Mouse (Mus musculus) limb, embryonic 14.5 days (tissue): Measurements from ENCODE around the gene Tulp2. TPM values are rescaled to one million over a fixed set of nuclear protein-coding genes. Genes with fewer than 3 reads are reported as not detected.
A peak's percentile ranks its signal among the peaks of the same experiment; 100 is the strongest.

Source experiments
- ATAC-seq: fragments of 200-750 bp; cut with Nextera tagmentation; 2 replicates; pipeline ENCODE4 v1.8.0; 2017; ENCODE audit warnings: low read depth, moderate number of reproducible peaks, moderate TSS enrichment; ENCODE audit not compliant: low FRiP score
- DNase-seq: peaks from one replicate; pipeline ENCODE4 v3.0.0-alpha.2; 2015; ENCODE audit warnings: low spot score
- H3K27ac ChIP-seq: fragments of 300-500 bp; sonication (generic); replicated peaks from 2 replicates; pipeline ENCODE4 v1.5.1; 2014; ENCODE audit warnings: low read depth, mild to moderate bottlenecking, low read length, moderate library complexity, mixed read lengths
- H3K27me3 ChIP-seq: fragments of 300-500 bp; sonication (generic); 2 replicates; pipeline ENCODE4 v1.6.1; 2014; ENCODE audit warnings: low read length, mixed read lengths; ENCODE audit not compliant: control insufficient read depth, insufficient read depth
- H3K36me3 ChIP-seq: fragments of 300-500 bp; sonication (generic); 2 replicates; pipeline ENCODE4 v1.6.1; 2014; ENCODE audit warnings: mild to moderate bottlenecking, low read length, moderate library complexity, mixed read lengths; ENCODE audit not compliant: control insufficient read depth, insufficient read depth
- H3K4me1 ChIP-seq: fragments of 300-500 bp; sonication (generic); 2 replicates; pipeline ENCODE4 v1.6.1; 2014; ENCODE audit warnings: antibody characterized with exemption, low read length, mixed read lengths; ENCODE audit not compliant: control insufficient read depth, insufficient read depth
- H3K4me2 ChIP-seq: fragments of 300-500 bp; sonication (generic); replicated peaks from 2 replicates; pipeline ENCODE4 v1.6.1; 2014; ENCODE audit warnings: low read depth, mild to moderate bottlenecking, low read length, moderate library complexity; ENCODE audit not compliant: severe bottlenecking
- H3K4me3 ChIP-seq: fragments of 300-500 bp; sonication (generic); replicated peaks from 2 replicates; pipeline ENCODE4 v1.5.1; 2014; ENCODE audit warnings: low read length
- H3K9ac ChIP-seq: fragments of 300-500 bp; sonication (generic); 2 replicates; pipeline ENCODE4 v1.6.1; 2014; ENCODE audit warnings: mild to moderate bottlenecking, low read depth, low read length, moderate library complexity; ENCODE audit not compliant: severe bottlenecking
- H3K9me3 ChIP-seq: fragments of 300-500 bp; sonication (generic); 2 replicates; pipeline ENCODE4 v1.6.1; 2016; ENCODE audit warnings: low read length; ENCODE audit not compliant: control insufficient read depth
- POLR2A ChIP-seq: fragments of 200-500 bp; IDR thresholded peaks from 2 replicates; pipeline ENCODE4 v1.8.0; 2012; ENCODE audit warnings: inconsistent platforms, mild to moderate bottlenecking, moderate library complexity, borderline replicate concordance; ENCODE audit not compliant: insufficient read depth, insufficient read length; ENCODE audit errors: extremely low read depth
- WGBS: fragments of 180-500 bp; shearing (Covaris S2); extraction: QIAGEN DNeasy Blood & Tissue Kit; methylation state at CpG from one replicate; pipeline ENCODE4 v1.1.7; 2014; 5-methylcytosine and 5-hydroxymethylcytosine counted together
- polyA plus RNA-seq, 2 experiments: library from polyadenylated mRNA; depleted of rRNA in 1 of 2; stranded (reverse) in 1 of 2; unstranded in 1 of 2; fragments of >200 nt; fragmentation: Nextera tagmentation in 1 of 2; extraction: Ambion mirVana in 1 of 2; gene quantifications; 2 replicates each; pipeline versions ENCODE4 v1.2.1 to v1.2.3; 2012 to 2014

Gene Tulp2
- polyA plus RNA-seq, 2 experiments = 1.2 to 1.3 TPM

GRCm38 (mm10) chr7:45465549-45465948 lies 16.1 kb upstream of the Tulp2 start:
- peak overlapping the region; percentile 84 for H3K4me2 ChIP-seq
- peaks cover 13% of the 10 kb centered on the region for H3K4me1 ChIP-seq
- no peak for TF ChIP-seq POLR2A
- DNase-seq = no peak
- no peaks in the 10 kb centered on the region for H3K9me3 ChIP-seq
- 78% methylated on average over 9 of the region's 9 CpGs for WGBS
- no peaks in the 10 kb centered on the region for H3K27me3 ChIP-seq
- H3K36me3 ChIP-seq = peaks cover 37% of the 10 kb centered on the region
- no peak overlapping the region for H3K27ac ChIP-seq
- no peak for ATAC-seq
- H3K9ac ChIP-seq = no peak overlapping the region; the same call in 1 of the 2 replicates
- peak overlapping the region; percentile 89; the same call in 1 of the 2 replicates for H3K4me3 ChIP-seq

GRCm38 (mm10) chr7:45466283-45467089 lies 15.2 kb upstream of the Tulp2 start, which contains the start of gene Bax:
Bax (minus strand) TSS chr7:45466898.
- H3K27me3 ChIP-seq = no peaks in the 10 kb centered on the region
- peak within 1 kb of the TSS; percentile 84 for H3K4me2 ChIP-seq
- peak; percentile 86 for ATAC-seq
- H3K9ac ChIP-seq = peak within 1 kb of the TSS; percentile 74
- no peak within 1 kb of the TSS for H3K27ac ChIP-seq
- TF ChIP-seq POLR2A = 0 out of 2 replicates have a peak, but pooled peaks have one; percentile 52
- no peaks in the 10 kb centered on the region for H3K9me3 ChIP-seq
- peak within 1 kb of the TSS; percentile 89 for H3K4me3 ChIP-seq
- peaks cover 33% of the 10 kb centered on the region for H3K36me3 ChIP-seq
- under 1% methylated on average over 24 of the region's 58 CpGs for WGBS
- DNase-seq = peak; percentile 98
- peaks cover 7% of the 10 kb centered on the region; the same call in 1 of the 2 replicates for H3K4me1 ChIP-seq

GRCm38 (mm10) chr7:45467090-45467670 lies 14.5 kb upstream of the Tulp2 start:
- Histone ChIP-seq H3K27ac (no peak overlapping the region), H3K4me1 (peaks cover 7% of the 10 kb centered on the region; the same call in 1 of the 2 replicates), H3K27me3 (no peaks in the 10 kb centered on the region), H3K36me3 (peaks cover 27% of the 10 kb centered on the region), H3K4me2 (peak overlapping the region; percentile 84), H3K9ac (no peak overlapping the region), H3K4me3 (peak overlapping the region; percentile 89), H3K9me3 (no peaks in the 10 kb centered on the region)
- ATAC-seq (no peak), DNase-seq (no peak)
- WGBS = 32% methylated on average over 7 of the region's 7 CpGs
- TF ChIP-seq POLR2A = no peak

GRCm38 (mm10) chr7:45470869-45471268 lies 10.8 kb upstream of the Tulp2 start:
- H3K36me3 ChIP-seq = no peaks in the 10 kb centered on the region
- DNase-seq = peak; percentile 88
- H3K9ac ChIP-seq = no peak overlapping the region
- no peak overlapping the region for H3K4me2 ChIP-seq
- ATAC-seq = no peak
- TF ChIP-seq POLR2A = no peak
- WGBS = 7% methylated on average over 3 of the region's 3 CpGs
- no peaks in the 10 kb centered on the region for H3K27me3 ChIP-seq
- no peak overlapping the region for H3K27ac ChIP-seq
- peaks cover 2% of the 10 kb centered on the region; the same call in 1 of the 2 replicates for H3K4me1 ChIP-seq
- H3K4me3 ChIP-seq = no peak overlapping the region
- H3K9me3 ChIP-seq = no peaks in the 10 kb centered on the region

- no peak for DNase-seq
- H3K36me3 ChIP-seq = 0 out of 2 replicates have a peak, but pooled peaks cover 3% of the 10 kb centered on the region
- ATAC-seq = no peak
- peak overlapping the region; percentile 38; the same call in 1 of the 2 replicates for H3K9ac ChIP-seq
- no peak overlapping the region for H3K27ac ChIP-seq
- H3K9me3 ChIP-seq = no peaks in the 10 kb centered on the region
- WGBS = 64% methylated on average over 16 of the region's 16 CpGs
- H3K4me3 ChIP-seq = peak overlapping the region; percentile 25; the same call in 1 of the 2 replicates
- no peaks in the 10 kb centered on the region for H3K4me1 ChIP-seq
- peak overlapping the region; percentile 41; the same call in 1 of the 2 replicates for H3K4me2 ChIP-seq
- no peak for TF ChIP-seq POLR2A
- no peaks in the 10 kb centered on the region for H3K27me3 ChIP-seq
These were observed 6.2 kb upstream of the Tulp2 start for GRCm38 (mm10) chr7:45475291-45475969.
